Mouse (Mus musculus) heart, postnatal 10 days (tissue): ENCODE measurements at regions not wholly inside any gene's neighbourhood (a gene's known extent, or its start where the extent isn't known, plus 50 kb on each side); places are given as distances from the start of the nearest gene placed in this dataset.
"Not testable (repeated sequence)": the region's sequence is repeated elsewhere in the genome, so short reads cannot be mapped to it uniquely, and the experiment has no call there.

Experiments
- DNase-seq, 2 experiments: peaks; one replicate each; pipeline ENCODE4 v3.0.0; 2021
- intact Hi-C: fragments of 180-260 bp; cut with DNase I; formaldehyde crosslinking; loops from one replicate; pipeline ENCODE4 v1.15.1; 2025

GRCm38 (mm10) chr11:114495520-114495921 is 172.8 kb upstream of the Rpl38 start:
- DNase-seq: no peak
- intact Hi-C loops: no loop called here

- DNase-seq: no peak
- intact Hi-C loops: no loop called here
Observed at GRCm38 (mm10) chr11:114486455-114486854, 181.9 kb upstream of the Rpl38 start.

DNA sequence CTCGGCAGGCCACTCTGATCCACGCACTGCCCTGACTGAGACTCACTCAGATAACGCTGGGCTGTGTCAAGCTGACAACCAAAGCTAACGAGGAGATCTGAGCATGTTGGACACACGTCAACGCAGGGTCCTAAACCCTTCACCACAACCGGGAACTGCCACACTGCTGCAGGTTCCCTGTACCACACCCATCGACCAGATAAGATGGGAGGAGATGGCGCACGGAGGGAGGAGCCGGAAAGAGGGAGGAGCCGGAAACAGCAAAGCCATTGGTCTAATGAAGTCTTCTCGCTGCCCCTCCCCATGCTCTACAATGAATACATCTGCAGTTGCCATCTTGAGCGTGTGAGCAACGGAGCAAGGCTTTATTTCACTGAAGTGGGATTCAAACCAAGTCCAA is 182.9 kb upstream of the Rpl38 start:
- intact Hi-C loops: no loop called here
- no peak for DNase-seq

- intact Hi-C loops: no loop called here
- DNase-seq: no peak
Observed at GRCm38 (mm10) chr11:114484668-114484953, 183.7 kb upstream of the Rpl38 start.

GRCm38 (mm10) chr11:114483823-114484667 is 184.3 kb upstream of the Rpl38 start:
- intact Hi-C loops: no loop called here
- no peak for DNase-seq

- DNase-seq, intact Hi-C loops: not testable (repeated sequence)
Observed at GRCm38 (mm10) chr11:114483350-114483749, 185.0 kb upstream of the Rpl38 start.

GRCm38 (mm10) chr11:114482070-114482469 is 186.3 kb upstream of the Rpl38 start:
- intact Hi-C loops: no loop called here
- no peak for DNase-seq

- intact Hi-C loops: no loop called here
- no peak for DNase-seq
Observed at GRCm38 (mm10) chr11:114481037-114481436, 187.3 kb upstream of the Rpl38 start.

DNA sequence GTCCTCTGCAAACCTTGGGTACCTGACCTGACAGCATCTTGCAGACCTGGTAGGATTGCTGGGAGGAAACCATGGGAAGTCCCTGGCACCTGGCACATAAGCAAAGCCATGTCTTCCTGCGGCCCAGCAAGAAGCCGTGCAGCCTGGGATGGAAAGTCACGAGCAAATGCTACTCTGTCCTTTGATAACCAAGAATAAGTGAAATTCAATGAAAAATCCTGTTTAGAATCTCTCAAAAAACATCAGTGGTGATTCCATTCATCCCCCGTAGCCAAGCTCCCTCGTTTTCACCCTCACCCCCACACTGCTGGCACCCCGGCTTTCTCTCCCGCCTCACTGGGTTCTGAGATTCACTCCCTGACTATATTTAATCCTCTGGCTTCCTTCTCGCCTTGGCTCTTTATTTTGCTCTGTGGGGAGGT is 188.2 kb upstream of the Rpl38 start:
- intact Hi-C loops: no loop called here
- no peak for DNase-seq

DNA sequence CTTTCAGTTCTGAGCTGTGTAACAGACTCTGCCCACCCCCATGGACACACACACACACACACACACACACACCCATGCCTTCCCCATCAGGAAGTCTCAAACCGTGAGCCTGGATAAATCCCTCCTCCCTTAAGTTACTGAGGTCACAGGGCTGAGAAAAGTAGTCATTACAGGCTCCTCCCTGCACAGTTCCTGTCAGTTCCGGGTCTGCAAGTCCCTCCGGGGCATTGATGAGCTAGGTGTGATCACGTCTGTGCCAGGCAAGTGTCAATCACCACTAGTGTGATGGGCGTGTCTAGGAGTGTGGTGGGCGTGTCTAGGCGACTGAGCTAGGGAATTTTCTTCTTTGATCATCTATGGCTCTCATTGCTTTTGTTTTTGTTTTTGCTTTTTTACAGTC is 189.6 kb upstream of the Rpl38 start:
- DNase-seq: no peak
- intact Hi-C loops: no loop called here

DNA sequence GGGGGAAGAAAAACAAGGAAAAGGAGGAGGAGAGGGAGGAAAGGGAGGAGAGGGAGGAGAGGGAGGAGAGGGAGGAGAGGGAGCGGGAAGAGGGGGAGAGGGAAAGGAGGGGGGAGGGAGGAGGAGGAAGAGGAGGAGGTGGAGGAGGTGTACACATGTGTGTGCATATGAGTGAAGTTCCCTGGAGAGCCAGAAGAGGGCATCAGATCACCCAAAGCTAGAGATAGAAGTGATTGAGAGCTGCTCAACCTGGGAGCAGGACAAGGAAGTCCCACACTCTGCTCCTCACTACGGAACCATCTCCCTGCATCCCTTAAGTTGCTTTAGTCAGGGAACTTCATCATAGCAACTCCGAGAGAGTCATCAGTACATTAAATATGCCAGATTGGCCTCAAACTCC is 191.0 kb upstream of the Rpl38 start:
- intact Hi-C loops: no loop called here
- DNase-seq: peak in 1 of 2 experiments; percentile 20

GRCm38 (mm10) chr11:114472501-114473260 is 195.6 kb upstream of the Rpl38 start:
- intact Hi-C loops: no loop called here
- no peak for DNase-seq

- DNase-seq: peak; percentile 80 to 82
Observed at GRCm38 (mm10) chr11:114468394-114468793, 199.9 kb upstream of the Rpl38 start.

GRCm38 (mm10) chr11:114467803-114468202 is 200.5 kb upstream of the Rpl38 start:
- peak; percentile 72 to 73 for DNase-seq
- intact Hi-C loops: loop anchor here (10.0 kb wide), 1 partner anchor 273 kb away; no protein-coding TSS in a partner anchor

More at GRCm38 (mm10) chr11:114468394-114468793, 199.9 kb upstream of the Rpl38 start:
- intact Hi-C loops: loop anchor here (10.0 kb wide), 1 partner anchor 274 kb away; no protein-coding TSS in a partner anchor

DNA sequence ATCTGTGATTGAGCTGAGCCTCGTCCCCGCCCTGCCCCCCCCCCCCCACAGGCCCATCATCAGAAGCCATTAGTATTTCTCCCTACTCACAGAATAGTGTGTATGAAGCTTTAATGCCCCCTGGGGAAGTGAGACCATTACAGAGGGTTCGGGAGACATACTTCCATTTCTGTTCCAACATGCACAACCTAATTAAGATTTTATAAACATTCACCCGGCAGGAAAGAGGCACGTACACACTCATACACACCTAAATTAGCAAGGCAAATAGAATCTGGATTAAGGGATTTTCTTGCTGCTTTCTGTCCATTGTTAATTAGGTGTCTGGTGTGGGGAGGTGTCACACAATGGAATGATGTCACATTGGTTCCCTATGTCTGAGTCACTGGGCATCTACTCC is 202.8 kb upstream of the Rpl38 start:
- intact Hi-C loops: loop anchor here (10.0 kb wide), 1 partner anchor 271 kb away; no protein-coding TSS in a partner anchor
- DNase-seq: no peak

DNA sequence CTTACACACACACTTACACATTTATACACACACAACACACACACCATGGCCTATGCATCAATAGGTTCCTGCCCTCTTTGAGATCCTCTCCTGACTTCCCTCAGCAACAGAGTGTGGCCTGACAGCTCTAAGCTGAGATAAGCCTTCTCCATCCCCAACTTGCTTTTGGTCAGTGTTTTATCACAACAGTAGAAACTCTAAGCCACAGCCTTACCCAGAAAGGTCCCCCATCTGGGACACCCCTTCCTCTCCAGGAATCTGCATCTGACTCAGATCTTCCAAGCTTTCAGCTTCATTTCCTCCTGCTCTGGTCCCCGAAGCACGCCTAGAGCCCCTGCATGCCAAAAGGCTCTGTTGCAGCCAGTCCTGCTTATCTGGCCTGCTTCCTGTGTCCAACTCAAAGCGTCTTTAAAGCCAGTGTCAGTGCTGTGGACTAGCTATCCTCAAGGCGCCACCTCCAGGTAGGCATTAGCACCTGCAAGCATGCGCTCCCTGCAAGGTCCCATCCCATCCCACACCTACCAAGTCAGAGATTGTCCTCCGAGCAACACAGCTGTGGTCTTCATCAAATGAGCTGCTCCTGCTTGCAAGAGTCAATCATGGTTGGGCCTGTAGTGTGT is 205.5 kb upstream of the Rpl38 start:
- intact Hi-C loops: loop anchor here (5.0 to 10.0 kb wide), 2 partner anchors 268 to 596 kb away; no protein-coding TSS in a partner anchor
- peak; percentile 73 to 79 for DNase-seq

DNA sequence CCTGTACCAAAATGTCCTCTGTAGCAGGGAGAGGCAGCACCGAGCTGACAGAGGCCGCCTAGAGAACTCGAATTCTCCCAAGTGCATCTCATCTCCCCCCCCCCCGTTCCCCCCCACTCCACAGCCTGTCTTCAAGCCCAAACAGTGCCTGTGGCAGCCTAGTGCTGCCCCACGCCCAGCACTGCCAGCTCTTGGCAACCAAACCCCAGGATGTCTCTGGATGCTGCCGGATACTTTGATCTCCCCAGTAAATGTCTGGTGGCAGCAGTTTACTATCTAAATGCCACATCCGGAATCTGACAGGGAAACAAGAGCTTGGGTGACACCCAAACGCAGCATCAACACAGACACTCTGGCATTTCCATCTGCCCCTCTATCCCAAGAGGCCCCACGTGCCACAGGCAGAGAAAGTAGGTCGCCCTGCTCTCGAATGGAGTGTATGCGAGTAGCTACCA is 213.4 kb upstream of the Rpl38 start:
- intact Hi-C loops: no loop called here
- DNase-seq: no peak

DNA sequence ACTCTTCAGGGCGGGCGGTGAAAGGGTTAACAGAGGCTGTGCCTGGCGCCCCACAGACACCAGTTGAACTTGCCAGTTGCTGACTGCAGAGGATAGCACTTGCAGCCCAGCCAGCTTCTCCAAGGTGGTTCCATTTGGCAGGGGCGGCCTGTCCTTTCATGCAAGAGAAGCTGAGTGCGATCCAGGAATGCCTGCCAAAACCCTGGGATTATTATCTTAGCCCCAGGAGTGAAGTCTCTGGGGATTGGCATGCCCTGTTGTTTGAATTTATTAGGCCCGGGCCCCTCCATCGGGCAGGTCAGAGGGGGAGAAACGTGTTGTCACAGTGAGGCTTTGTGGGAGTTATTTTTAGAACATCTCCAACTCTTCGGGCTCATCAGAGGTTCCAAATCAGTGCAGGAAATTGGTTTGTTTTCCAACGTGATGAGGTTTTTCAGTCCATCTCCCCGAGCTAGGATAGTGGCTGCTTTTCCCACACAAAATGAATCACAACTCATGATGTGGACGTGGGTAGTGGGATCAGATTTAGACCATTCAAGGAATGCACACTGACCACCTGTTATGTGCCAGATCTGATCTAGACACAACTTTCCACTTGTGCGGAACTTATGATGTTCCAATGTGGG is 219.4 kb upstream of the Rpl38 start:
- peak; percentile 64 to 67 for DNase-seq
- intact Hi-C loops: no loop called here

DNA sequence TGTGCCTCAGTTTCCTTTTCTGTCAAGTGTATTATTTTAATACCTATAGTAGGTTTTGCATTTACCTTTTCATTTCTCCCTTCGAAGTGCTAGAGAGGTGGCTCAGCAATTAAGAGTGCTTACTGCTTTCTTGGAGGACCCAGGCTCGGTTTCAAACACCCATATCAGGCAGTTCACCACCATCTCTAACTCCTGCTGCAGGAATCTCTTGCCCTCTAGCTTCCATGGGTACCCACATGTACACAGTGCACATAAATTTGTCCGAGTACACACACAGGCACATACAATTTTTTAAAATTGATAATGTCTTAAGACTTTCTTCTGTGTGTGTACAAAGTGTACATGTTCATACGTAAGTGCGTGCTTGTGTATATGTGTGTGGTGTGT is 220.9 kb upstream of the Rpl38 start:
- intact Hi-C loops: no loop called here
- DNase-seq: no peak

DNA sequence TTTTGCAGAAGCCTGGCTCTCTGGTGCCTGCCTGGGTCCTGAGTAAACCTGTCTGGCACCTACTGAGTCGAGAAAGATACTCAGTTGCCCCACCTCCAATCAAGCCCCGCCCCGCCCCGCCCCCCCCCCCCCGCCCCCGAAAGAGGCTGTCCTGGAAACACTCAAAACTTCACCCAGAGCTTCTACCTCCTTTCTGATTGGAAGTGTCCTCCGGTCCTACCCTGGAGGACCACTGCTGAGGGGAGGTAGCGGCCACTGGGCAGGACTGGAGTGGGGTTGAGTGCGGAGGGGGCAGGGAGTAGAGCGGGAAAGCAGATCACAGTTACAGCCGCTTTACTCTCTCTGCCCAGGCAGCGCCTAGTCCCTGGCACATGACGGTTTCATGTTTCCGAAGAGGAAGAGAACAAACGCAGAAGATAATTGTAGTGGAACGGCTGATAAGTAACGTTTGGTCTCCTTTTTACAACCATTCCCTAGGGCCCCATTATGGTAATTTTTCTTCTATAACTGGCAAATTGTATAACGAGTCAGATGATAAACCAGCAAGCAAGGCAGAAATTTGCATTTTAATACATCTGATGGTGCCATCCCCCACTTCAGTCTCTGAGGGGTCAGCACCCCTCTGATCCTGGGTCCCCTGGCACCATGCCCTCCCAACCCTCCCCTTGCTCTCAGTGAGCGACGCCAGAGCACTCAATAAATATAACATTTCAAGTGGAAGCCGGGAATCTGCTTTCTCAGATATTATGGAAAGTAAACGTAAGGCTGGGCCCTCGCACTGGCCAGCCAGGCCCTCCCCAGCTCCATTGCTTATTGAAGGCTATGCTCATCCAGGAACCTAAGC is 221.5 kb upstream of the Rpl38 start:
- intact Hi-C loops: no loop called here

More for the DNA sequence above, 221.5 kb upstream of the Rpl38 start:
- DNase-seq: peak; percentile 43 to 47
